Mouse (Mus musculus): Measurements from ENCODE around the gene Ttc28.

Ttc28 gene

DNA sequence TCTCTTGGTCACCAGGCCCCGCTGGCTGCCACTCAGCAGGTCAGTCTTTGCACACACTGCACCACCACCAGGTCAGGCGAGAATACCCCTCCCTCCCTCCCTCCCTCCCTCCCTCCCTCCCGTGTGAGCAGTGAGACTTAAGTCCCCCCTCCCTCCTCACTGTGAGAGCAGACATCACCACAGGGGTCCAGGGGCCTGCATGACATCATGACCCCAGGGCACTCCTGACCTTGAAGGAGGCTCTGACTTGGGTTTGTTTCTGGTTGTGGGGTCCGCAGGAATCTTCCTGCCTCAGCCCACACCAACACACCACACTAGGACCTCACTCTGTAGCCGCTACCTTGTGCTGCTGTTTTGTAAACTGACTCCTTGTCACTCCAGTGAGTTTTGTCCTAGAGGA lies 408.0 kb downstream of the Ttc28 start:
- DNase-seq (ENCODE audit: low spot score), result no peak

DNA sequence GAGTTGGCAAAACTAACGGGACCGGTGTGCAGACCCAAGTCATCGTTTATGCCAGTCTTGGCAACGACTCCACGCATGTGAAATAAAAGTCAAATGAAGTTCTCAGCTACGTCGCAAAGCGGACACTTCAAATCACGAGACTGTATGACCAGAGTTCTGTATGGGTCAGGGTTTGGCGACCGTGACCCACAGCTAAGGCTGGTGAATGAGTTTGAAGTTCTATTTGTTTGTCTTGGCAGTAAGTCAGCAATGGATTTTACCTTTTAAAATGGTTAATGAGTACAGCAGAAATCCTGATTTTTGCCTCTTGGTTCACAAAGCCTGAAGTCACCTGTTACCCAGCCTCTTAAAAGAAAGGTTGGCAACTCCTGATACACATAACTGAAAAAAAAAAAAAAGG lies 408.9 kb downstream of the Ttc28 start:
- DNase-seq (ENCODE audit: low spot score), result peak; percentile 12

DNA sequence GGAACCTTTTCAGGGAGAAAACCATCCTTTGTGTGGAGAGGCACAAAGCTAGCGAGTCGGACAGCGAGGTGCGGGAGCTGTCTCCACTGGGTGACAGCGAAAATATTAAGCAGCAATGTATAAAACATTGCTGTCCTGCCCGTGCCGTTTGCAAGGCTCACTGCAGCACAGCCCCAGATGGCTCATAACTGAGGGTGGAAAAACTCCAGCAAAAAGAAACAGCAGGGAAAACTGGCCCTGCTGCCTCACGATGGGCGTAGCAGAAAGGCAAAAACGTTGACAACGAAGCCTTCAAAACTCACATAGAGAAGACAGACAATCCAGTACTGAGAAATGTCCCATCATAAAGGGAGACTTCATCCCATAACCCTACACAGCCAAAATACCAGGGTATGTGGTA lies 410.5 kb downstream of the Ttc28 start:
- no peak for DNase-seq (ENCODE audit: low spot score)

DNA sequence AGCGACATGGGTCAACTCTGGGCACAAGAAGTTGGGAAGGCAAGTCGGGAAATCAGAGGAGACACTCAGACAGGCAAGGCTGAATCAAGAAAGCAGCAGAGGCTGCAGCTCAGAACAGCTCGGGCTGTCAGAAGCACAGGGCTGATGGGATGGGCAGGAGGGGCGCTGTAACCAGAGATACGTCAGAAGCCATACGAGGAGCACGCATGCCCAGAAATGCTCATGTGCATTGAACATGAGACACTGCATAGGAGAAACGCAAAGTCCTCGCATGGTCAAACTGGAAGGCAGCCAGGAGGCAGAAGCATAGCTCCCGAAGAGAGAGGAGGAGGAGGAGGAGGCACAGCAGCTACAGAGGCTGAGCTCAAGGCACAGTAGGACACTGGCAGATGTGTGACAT lies 412.0 kb downstream of the Ttc28 start:
- DNase-seq (ENCODE audit: low spot score), result no peak

DNA sequence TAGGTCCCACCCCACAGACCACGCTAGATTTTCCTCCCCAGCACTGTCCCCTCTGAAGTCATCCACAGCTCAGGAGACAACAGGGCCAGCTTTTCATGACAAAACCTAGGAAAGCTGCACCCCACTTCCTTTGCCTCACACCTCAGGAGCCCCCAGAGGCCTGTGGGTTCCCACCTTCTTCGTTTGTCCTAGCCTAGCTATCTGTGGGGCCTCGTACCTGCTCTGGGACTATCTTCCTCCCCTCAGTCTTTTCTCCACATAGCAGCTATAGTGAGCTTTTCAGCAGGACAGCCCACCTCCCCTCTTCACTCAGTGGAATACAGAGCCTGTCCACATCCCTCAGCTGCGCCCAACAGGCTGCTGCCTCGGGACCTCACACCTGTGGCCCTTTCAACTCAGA lies 418.2 kb downstream of the Ttc28 start:
- no peak for DNase-seq (ENCODE audit: low spot score)

DNA sequence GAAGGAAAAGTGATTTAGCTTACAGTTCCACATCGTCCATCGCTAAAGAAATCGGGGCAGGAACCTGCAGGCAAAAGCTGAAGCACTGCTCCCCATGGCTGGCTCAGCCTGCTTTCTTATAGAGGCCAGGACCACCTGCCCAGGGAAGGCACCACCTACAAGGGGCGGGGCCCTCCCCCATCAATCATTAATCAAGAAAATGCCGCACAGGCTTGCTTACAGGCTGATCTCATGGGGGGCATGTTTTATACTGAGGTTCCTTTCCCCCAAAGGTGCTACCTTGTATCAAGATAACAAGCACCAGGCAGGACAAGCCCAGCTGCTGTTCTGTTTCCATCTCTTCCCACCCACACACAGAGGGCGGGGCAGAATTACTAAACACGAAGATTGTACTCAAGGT lies 419.1 kb downstream of the Ttc28 start:
- no peak for DNase-seq (ENCODE audit: low spot score)

DNA sequence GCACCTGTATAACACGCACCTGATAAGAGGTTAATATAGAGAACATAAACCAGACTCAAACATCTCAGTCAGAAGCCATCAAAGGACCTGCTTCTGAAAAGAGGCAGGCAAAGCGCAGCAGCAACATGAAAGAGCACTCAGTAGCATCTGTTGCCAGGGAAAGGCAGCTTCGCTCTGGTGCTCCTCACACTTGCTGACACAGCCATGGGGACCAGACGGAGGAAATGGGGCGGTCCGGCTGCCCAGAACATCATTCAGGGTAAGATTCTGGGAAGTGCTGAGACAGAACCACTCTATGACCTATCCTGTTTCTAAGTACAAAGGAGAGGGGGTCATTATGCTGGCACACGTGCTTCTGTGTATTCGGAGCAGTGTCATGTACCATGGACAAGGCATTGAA lies 421.2 kb downstream of the Ttc28 start:
- no peak for DNase-seq (ENCODE audit: low spot score)

DNA sequence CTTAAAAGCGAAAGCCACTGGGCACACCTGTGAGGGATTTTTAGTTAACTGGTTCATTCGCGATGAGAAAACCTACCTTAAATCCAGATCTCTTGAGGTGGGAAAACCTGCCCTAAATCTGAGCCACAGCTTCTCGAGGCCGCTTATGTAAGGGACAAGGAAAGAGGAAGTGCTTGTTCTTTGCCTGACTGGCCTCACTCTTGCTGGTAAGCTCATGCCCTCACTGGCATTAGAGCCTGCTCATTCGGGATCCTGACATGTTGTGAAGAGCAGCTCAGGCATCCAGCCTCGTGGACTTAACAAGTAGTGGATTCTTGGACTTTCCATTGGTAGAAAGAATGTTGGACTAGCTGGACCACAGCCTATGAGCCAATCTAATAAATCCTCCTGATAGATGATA lies 422.1 kb downstream of the Ttc28 start:
- no peak for DNase-seq (ENCODE audit: low spot score)

DNA sequence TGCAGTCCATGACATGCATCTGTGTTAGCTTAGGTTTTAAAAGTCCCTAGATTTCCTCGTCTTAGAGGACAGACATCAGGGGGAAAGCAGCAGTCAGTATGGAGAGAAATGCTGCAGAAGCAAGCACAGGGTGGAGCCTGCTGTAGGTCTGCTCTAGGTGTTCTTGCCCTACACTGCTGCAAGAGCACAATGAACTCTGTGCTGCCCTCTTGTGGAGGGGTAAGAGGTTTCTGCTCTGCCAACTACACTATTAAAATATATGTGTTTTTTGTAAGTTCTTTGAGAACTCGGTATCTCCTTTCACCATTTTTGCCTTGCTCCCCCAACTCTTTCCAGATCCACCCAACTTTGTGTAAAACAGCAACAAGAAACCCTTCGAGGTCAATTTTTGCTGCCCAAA lies 425.1 kb downstream of the Ttc28 start:
- no peak for DNase-seq (ENCODE audit: low spot score)

DNA sequence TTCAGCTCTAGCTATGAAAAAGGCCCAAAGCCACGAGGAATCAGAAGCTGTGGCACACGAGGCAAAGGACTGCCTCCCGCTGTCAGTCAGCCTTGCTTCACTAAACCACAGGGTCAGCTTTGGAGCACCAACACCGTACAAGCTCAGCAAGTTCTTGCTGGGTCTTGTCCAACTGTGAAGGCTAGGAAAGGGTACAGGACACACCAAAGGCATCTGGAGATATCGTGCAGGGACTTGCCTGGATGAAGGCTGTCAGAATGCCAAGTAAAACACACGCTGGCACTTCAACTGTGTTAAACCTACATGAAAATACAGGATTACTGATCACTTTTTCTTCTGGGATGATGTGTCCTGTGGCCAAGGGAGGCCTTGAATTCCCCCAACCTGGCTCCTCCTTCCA lies 430.6 kb downstream of the Ttc28 start:
- DNase-seq (ENCODE audit: low spot score), result no peak

DNA sequence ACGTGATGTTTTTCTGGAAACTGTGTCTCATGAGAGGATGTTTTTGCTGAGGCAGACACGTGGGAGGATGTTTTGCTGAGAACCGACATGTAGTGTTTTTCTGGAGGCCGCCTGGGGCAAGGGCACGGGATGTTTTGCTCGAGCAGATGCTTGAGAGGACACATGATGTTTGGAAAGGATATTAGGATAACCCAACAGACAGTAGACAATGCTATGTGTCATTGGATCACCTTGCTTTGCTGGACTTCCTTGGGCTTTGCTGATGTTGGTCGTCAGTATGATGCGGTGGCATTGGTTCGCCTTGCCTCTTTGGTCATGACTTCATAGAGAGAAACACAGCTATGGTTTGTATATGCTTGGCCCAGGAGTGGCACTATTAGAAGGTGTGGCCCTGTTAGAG lies 434.2 kb downstream of the Ttc28 start:
- no peak for DNase-seq (ENCODE audit: low spot score)

DNA sequence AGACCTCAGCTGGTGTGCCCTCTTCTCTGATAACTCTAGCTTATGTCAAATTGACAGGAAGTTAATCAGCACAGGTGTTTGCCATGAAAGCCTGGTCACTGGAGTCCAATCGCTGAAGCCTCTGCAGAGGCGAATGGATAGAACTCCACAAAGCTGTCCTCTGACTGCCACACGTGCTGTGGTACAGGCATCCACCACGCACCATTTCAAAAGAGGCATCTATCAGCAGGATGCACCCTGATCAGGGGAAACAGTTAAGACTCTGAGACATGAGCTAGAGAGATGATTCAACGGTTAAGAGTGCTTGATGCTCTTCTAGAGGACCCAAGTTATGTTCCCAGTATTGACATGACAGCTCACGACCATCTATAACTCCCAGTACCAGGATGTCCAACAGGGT lies 435.5 kb downstream of the Ttc28 start:
- DNase-seq (ENCODE audit: low spot score), result no peak

DNA sequence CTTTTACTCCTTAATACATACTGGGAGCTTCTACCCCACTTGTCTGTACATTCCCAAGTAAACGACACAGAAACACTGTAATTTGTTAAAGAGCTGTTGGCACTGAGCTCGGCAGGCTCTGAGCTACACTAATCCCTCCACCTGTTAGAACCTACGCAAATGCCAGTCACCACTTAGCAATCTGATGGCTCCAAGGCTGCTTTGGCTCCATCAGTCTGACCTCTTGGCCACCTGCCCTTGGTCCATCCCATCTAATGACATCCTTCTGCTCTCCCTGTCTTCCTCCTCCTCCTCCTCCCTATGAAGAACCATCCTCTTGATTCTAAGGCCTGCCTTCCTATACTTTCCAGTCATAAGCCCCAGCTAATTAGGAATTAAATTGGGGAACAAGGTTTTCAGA lies 437.9 kb downstream of the Ttc28 start:
- DNase-seq (ENCODE audit: low spot score), result no peak

DNA sequence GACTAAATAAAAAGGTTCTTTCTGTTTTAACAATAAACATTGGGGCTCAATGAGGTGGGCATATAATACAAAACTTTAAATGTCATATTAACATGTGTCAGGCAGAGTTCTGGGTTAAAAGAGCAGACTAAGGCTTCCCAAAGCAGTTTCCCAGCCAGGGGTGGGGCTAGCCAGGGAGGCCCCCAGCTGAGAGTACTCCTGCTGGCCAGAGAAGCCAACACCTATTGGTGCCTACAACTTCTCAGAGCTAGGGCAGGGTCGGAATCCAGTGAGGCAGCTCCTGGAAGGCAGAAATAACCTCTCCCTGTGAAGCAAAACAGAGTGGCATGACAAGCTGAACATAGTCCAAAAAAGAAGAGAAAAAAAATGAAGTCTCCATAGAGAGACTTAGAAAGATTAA lies 439.3 kb downstream of the Ttc28 start:
- DNase-seq (ENCODE audit: low spot score), result no peak

DNA sequence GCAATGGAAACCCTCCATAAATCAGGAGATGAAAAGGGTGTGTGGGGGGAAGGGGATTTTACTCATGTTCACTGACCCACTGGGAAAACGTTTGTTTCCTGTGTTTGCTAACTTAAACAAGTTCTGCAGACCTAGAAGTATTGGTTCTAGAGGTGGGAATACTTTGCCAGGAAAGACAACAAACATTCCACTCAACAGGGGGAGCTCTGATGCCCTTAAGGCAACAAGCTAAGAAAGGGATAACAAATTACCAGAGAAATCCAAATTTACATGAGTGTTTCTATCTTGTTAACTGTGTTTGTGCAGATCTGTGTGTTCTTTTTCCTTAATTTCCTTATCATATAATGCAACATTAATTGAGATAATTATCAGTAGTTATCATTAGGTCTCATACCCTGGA lies 446.2 kb downstream of the Ttc28 start:
- DNase-seq (ENCODE audit: low spot score), result no peak

DNA sequence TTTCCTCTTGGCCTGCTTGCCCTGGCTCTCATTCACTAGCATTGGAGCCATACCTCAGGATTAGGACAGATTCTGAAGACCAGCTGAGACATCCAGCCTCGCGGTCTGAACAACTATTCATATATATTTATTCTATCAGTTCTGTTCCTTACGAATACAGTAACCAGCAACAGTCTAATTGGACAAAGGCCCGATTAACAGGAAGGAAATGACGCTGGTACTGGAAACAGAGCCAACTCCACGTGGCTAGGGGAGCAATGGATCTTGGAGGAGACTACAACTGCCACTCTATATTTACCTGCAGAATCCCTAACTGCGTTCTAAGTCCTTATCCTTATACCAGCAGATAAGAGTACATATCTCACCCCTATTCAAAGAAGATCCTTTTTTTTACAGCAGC lies 447.8 kb downstream of the Ttc28 start:
- DNase-seq (ENCODE audit: low spot score), result no peak

DNA sequence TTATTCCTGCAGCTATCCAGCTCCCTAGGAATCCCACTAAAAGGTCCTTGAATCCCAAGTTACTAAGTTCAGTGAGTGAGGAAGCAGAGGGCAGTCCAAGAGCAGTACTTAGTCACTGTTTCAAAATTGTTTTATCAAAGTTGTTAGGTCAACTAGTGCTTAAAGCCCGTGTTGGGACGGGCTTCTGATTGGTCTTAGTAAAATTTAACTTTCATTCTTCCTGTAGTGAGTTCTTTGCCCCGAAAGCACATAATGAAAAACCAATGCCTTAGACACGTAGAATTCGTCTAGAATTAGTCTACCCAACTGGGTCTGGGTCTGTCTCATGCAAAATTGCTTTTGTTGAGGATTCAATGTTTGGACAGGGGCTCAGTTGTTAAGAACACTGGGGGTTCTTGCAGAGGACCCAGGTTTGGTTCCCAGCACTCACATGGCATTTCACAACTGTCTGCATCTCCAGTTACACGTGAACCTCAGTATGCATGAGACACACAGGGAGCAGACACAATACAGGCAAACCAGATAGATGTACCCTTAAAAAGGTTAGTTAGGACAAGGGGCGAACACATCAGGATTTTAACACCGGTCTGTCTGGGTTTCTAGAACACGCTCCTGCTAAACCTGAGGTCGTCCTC lies 450.3 kb downstream of the Ttc28 start:
- DNase-seq (ENCODE audit: low spot score), result no peak

DNA sequence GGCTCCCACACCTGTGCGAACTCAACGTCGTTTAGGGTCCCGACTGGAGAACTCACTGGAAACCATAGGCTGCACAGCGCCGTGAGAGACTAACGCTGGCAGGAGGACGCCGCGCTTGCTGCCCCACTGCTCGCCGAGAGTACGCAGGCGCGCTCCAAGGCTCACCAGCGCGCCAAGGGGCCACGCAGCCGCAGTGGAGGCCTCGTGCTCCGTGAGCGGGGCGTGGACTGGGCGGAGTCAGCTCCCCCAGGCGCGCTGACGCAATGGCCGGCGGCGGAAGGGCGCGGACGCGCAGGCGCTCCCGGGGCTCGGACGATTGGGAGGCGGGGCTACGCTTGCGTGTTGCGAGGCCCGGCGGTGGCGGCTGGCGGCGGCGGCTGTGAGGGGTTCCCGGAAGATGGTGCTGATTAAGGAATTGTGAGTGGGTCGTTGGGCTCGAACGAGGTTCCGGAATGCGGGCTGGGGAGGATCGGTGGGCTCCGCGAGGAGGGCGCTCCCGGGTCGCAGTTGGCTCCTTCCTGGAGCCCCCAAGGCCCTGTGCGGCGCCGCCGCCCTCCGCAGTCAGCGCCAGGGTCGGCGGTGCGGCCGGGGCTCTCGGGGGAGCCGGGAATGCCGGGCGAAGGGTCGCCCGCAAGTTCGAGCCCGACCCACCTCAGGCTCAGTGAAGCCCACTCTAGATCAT lies 451.0 kb downstream of the Ttc28 start, which contains the start of gene Pitpnb:
TSS of gene Pitpnb (plus strand) at position 347 of the 682 bp plus-strand sequence.
- peak; percentile 98 for DNase-seq (ENCODE audit: low spot score)

DNA sequence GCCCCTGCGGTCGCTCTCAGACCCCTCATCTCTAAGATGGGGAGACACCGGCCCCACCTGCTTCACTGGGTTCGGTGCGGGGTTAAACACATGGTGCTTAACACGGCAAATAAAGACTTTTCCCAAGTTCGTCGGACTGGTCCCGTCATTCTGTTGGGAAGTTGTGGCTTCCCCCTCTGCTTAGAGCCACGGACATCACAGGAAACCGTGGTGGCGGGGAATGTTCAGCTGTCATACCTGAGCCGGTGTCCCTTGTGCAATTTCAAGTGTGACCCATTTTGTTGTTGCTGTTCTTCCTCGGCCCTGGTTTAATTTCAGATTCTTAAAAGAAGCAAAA lies 451.5 kb downstream of the Ttc28 start:
- DNase-seq (ENCODE audit: low spot score), result no peak

DNA sequence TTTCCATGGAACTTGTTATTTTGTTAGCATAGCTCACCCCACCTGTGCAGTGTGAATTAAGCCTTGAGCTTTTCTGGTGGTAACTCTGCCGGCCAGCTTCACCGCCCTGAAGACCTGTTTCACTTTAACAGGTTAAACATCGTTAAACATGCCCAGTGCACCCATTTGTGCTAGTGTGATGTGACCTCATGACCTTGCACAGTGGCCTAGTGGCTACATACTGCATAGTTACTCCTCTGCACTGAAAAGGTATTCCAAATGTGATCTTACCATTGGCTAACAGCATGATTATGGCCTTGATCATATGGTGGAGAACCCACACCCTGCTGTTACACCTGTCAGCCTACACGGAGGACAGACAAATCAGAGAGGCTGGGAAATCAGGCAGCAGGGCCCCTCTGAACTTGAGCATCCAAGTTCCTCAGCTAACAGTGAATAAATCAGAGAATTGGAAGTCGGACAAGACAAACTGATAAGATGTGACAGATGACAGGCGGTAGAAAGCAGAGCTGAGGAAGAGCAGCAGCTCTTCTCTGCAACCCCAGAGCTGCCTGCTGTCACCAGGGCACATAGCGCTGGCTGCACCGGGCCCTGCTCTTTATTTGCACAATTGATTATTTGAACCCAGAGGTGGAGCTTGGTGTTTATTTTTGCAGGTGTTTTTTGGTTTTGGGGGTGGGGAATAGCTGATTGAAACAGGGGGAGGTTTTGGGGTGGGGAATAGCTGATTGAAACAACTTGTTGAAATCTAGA lies 456.5 kb downstream of the Ttc28 start:
- no peak for DNase-seq (ENCODE audit: low spot score)
